Mouse (Mus musculus) thymus, postnatal 0 days (tissue): ENCODE measurements around the gene Nhlrc4. TPM values are rescaled to one million over a fixed set of nuclear protein-coding genes. Genes with fewer than 3 reads are reported as not detected.

ENCODE experiments used
- polyA plus RNA-seq: library from polyadenylated mRNA; unstranded; fragments of >200 nt; fragmentation: Nextera tagmentation; extraction: Ambion mirVana; gene quantifications from 2 replicates; pipeline ENCODE4 v1.2.1, GENCODE M21; 2015

Nhlrc4 gene
- polyA plus RNA-seq, 1 experiment from 2014 or later = 0.46 TPM

Other genes starting within 250 kb of the Nhlrc4 start
- 4.6 and 5.5 TPM in 2 replicates for gene Gng13, start 227.8 kb downstream of the Nhlrc4 start, polyA plus RNA-seq
- gene Chtf18, start 217.5 kb downstream of the Nhlrc4 start, polyA plus RNA-seq = 21.1 and 23.5 TPM in 2 replicates
- gene Rpusd1, start 217.3 kb downstream of the Nhlrc4 start, polyA plus RNA-seq = 16.9 and 18.7 TPM in 2 replicates
- gene Mslnl, start 208.9 kb downstream of the Nhlrc4 start, polyA plus RNA-seq = 0.14 and 0.36 TPM in 2 replicates
- gene Msln, start 190.6 kb downstream of the Nhlrc4 start, polyA plus RNA-seq = 12.0 and 13.7 TPM in 2 replicates
- gene Narfl, start 171.2 kb downstream of the Nhlrc4 start, polyA plus RNA-seq = 29.0 and 30.9 TPM in 2 replicates
- gene Haghl, start 159.3 kb downstream of the Nhlrc4 start, polyA plus RNA-seq = 55.2 and 60.5 TPM in 2 replicates
- 0.27 and 0.47 TPM in 2 replicates for gene Ccdc78, start 158.4 kb downstream of the Nhlrc4 start, polyA plus RNA-seq
- gene Fam173a, start 152.1 kb downstream of the Nhlrc4 start, polyA plus RNA-seq = 126 and 131 TPM in 2 replicates
- not detected in 2 replicates for gene AC134908.4, start 149.3 kb downstream of the Nhlrc4 start, polyA plus RNA-seq
- gene Metrn, start 147.8 kb downstream of the Nhlrc4 start, polyA plus RNA-seq = 68.5 and 71.6 TPM in 2 replicates
- gene Fbxl16, start 135.9 kb downstream of the Nhlrc4 start, polyA plus RNA-seq = 0.12 TPM in 1 of 2 replicates, not detected in the other
- gene Wdr24, start 121.3 kb downstream of the Nhlrc4 start, polyA plus RNA-seq = 25.8 and 27.3 TPM in 2 replicates
- gene Jmjd8, start 116.1 kb downstream of the Nhlrc4 start, polyA plus RNA-seq = 28.8 and 32.2 TPM in 2 replicates
- gene Stub1, start 111.6 kb downstream of the Nhlrc4 start, polyA plus RNA-seq = 181 and 191 TPM in 2 replicates
- gene Rhbdl1, start 107.7 kb downstream of the Nhlrc4 start, polyA plus RNA-seq = 0.38 and 0.45 TPM in 2 replicates
- gene Gm20683, start 103.2 kb downstream of the Nhlrc4 start, polyA plus RNA-seq = 1.2 and 1.5 TPM in 2 replicates
- 19.7 and 22.6 TPM in 2 replicates for gene Rhot2, start 100.1 kb downstream of the Nhlrc4 start, polyA plus RNA-seq
- 9.8 and 10.1 TPM in 2 replicates for gene Wdr90, start 83.5 kb downstream of the Nhlrc4 start, polyA plus RNA-seq
- gene Mcrip2, start 76.2 kb downstream of the Nhlrc4 start, polyA plus RNA-seq = 24.1 and 24.5 TPM in 2 replicates
- gene Mettl26, start 69.9 kb downstream of the Nhlrc4 start, polyA plus RNA-seq = 43.5 and 47.0 TPM in 2 replicates
- gene Wfikkn1, start 64.1 kb downstream of the Nhlrc4 start, polyA plus RNA-seq = 0.46 and 0.51 TPM in 2 replicates
- 14.9 and 20.0 TPM in 2 replicates for gene Rab40c, start 25.2 kb downstream of the Nhlrc4 start, polyA plus RNA-seq
- 28.8 and 34.6 TPM in 2 replicates for gene Pigq, start within 50 bp of the Nhlrc4 start, polyA plus RNA-seq
- gene A930017K11Rik, start 7.6 kb upstream of the Nhlrc4 start, polyA plus RNA-seq = not detected in 2 replicates
- gene Capn15, start 40.8 kb upstream of the Nhlrc4 start, polyA plus RNA-seq = 15.3 and 17.0 TPM in 2 replicates
- gene Rab11fip3, start 124.6 kb upstream of the Nhlrc4 start, polyA plus RNA-seq = 3.1 and 4.7 TPM in 2 replicates
- gene Decr2, start 145.4 kb upstream of the Nhlrc4 start, polyA plus RNA-seq = 11.4 and 13.1 TPM in 2 replicates
- gene Nme4, start 150.6 kb upstream of the Nhlrc4 start, polyA plus RNA-seq = 41.9 and 46.1 TPM in 2 replicates
- gene Tmem8, start 168.3 kb upstream of the Nhlrc4 start, polyA plus RNA-seq = 2.2 and 2.4 TPM in 2 replicates
- 158 and 161 TPM in 2 replicates for gene Mrpl28, start 178.5 kb upstream of the Nhlrc4 start, polyA plus RNA-seq
- 14.4 and 22.8 TPM in 2 replicates for gene Axin1, start 193.7 kb upstream of the Nhlrc4 start, polyA plus RNA-seq